Mouse (Mus musculus): ENCODE results near the gene Lrp2.

- no peak for TF ChIP-seq POLR2A (IDR thresholded peaks at IDR 0.05; ENCODE audit: insufficient read depth, low read length)
- TF ChIP-seq CTCF (IDR thresholded peaks at IDR 0.05; ENCODE audit: low read depth, low read length), result no peak
- no peak for TF ChIP-seq EP300 (IDR thresholded peaks at IDR 0.05; ENCODE audit: insufficient read depth, low read depth, low read length)
Measured at GRCm38 (mm10) chr2:69386118-69386871, 199.6 kb downstream of the Lrp2 start.

Data from ES-Bruce4 (cell line).